Mouse (Mus musculus) CH12.LX (cell line): ENCODE measurements around the gene Gm37240. TPM values are rescaled to one million over a fixed set of nuclear protein-coding genes. Genes with fewer than 3 reads are reported as not detected.

Experiments
- DNase-seq: peaks from one replicate; pipeline ENCODE4 v3.0.0-alpha.2; 2013; ENCODE audit errors: extremely low read depth
- H3K27ac ChIP-seq: 2 replicates; pipeline ENCODE4 v1.5.1; 2012; ENCODE audit warnings: low read depth, mild to moderate bottlenecking, control low read depth, moderate library complexity; ENCODE audit not compliant: insufficient read depth
- H3K27me3 ChIP-seq: replicated peaks from 2 replicates; pipeline ENCODE3; 2012; ENCODE audit warnings: inconsistent platforms
- H3K36me3 ChIP-seq, 2 experiments: replicated peaks in 1 of 2; 2 replicates each; pipeline versions ENCODE3 to v1.6.1; 2012; ENCODE audit warnings: inconsistent platforms in 1 of 2, low read length in 1 of 2, mild to moderate bottlenecking in 1 of 2, mixed read lengths in 1 of 2, moderate library complexity in 1 of 2; ENCODE audit not compliant: control insufficient read depth in 1 of 2, insufficient read depth in 1 of 2
- H3K4me1 ChIP-seq, 2 experiments: 2 replicates each; pipeline ENCODE4 v1.6.1; 2012; ENCODE audit warnings: inconsistent platforms in 1 of 2, moderate library complexity in 1 of 2; ENCODE audit not compliant: insufficient read depth in 2 of 2, control insufficient read depth in 1 of 2
- H3K4me2 ChIP-seq: 2 replicates; pipeline ENCODE4 v1.6.1; 2012; ENCODE audit warnings: low read depth, mild to moderate bottlenecking, control low read depth; ENCODE audit not compliant: poor library complexity, insufficient read depth, severe bottlenecking
- H3K4me3 ChIP-seq, 3 experiments: fragments of 150-350 bp in 1 of 3; sonication (generic) in 1 of 3; replicated peaks in 1 of 3; 2 replicates each; pipeline versions ENCODE3 to v1.5.1; 2011 to 2012; ENCODE audit warnings: low read depth in 2 of 3, low read length in 2 of 3, mild to moderate bottlenecking in 2 of 3, moderate library complexity in 2 of 3, control low read depth in 1 of 3, improper control_type of control experiment in 1 of 3, inconsistent platforms in 1 of 3, mixed read lengths in 1 of 3; ENCODE audit not compliant: poor library complexity in 1 of 3
- H3K79me2 ChIP-seq: replicated peaks from 2 replicates; pipeline ENCODE4 v1.6.1; 2012; ENCODE audit warnings: mild to moderate bottlenecking, moderate library complexity; ENCODE audit not compliant: control insufficient read depth, poor library complexity, insufficient read depth, severe bottlenecking; ENCODE audit errors: extremely low read depth
- H3K9ac ChIP-seq: 2 replicates; pipeline ENCODE4 v1.6.1; 2012; ENCODE audit warnings: low read depth, mild to moderate bottlenecking, control low read depth, moderate library complexity; ENCODE audit not compliant: insufficient read depth
- H3K9me3 ChIP-seq: replicated peaks from 2 replicates; pipeline ENCODE3; 2012; ENCODE audit warnings: low read length, inconsistent platforms, mixed read lengths
- BHLHE40 ChIP-seq: IDR thresholded peaks from 2 replicates; pipeline ENCODE4 v1.6.1; 2011; ENCODE audit warnings: mild to moderate bottlenecking, low read depth, low read length, improper control_type of control experiment
- ELF1 ChIP-seq: IDR thresholded peaks from 2 replicates; pipeline ENCODE4 v1.6.1; 2014; ENCODE audit warnings: low read depth, mild to moderate bottlenecking, inconsistent platforms, low read length, improper control_type of control experiment
- HCFC1 ChIP-seq: IDR thresholded peaks from 2 replicates; pipeline ENCODE4 v1.6.1; 2012; ENCODE audit warnings: low read depth, mild to moderate bottlenecking, inconsistent platforms, low read length, improper control_type of control experiment
- IRF4 ChIP-seq: IDR thresholded peaks from 2 replicates; pipeline ENCODE4 v1.6.1; 2014; ENCODE audit warnings: low read depth, mild to moderate bottlenecking, inconsistent platforms, low read length, improper control_type of control experiment
- JUN ChIP-seq: IDR thresholded peaks from 2 replicates; pipeline ENCODE4 v1.6.1; 2011; ENCODE audit warnings: low read depth, mild to moderate bottlenecking, low read length, improper control_type of control experiment, moderate library complexity; ENCODE audit not compliant: insufficient read depth
- MAFK ChIP-seq: IDR thresholded peaks from 2 replicates; pipeline ENCODE4 v1.6.1; 2011; ENCODE audit warnings: low read length, improper control_type of control experiment; ENCODE audit not compliant: insufficient replicate concordance
- MEF2A ChIP-seq: IDR thresholded peaks from 2 replicates; pipeline ENCODE4 v1.6.1; 2014; ENCODE audit warnings: low read depth, mild to moderate bottlenecking, inconsistent platforms, low read length, improper control_type of control experiment, borderline replicate concordance
- MYC ChIP-seq: IDR thresholded peaks from 2 replicates; pipeline ENCODE4 v1.6.1; 2011; ENCODE audit warnings: low read depth, mild to moderate bottlenecking, improper control_type of control experiment, low read length
- NELFE ChIP-seq: IDR thresholded peaks from 2 replicates; pipeline ENCODE4 v1.6.1; 2011; ENCODE audit warnings: low read depth, low read length, improper control_type of control experiment
- NRF1 ChIP-seq: IDR thresholded peaks from 2 replicates; pipeline ENCODE4 v1.6.1; 2014; ENCODE audit warnings: low read depth, mild to moderate bottlenecking, inconsistent platforms, low read length, improper control_type of control experiment, moderate library complexity
- POLR2AphosphoS2 ChIP-seq: IDR thresholded peaks from 2 replicates; pipeline ENCODE4 v1.6.1; 2011; ENCODE audit warnings: low read depth, low read length, improper control_type of control experiment
- TCF12 ChIP-seq: IDR thresholded peaks from 2 replicates; pipeline ENCODE4 v1.6.1; 2014; ENCODE audit warnings: low read depth, mild to moderate bottlenecking, inconsistent platforms, low read length, improper control_type of control experiment
- USF1 ChIP-seq: IDR thresholded peaks from 2 replicates; pipeline ENCODE4 v1.6.1; 2014; ENCODE audit warnings: low read depth, mild to moderate bottlenecking, inconsistent platforms, low read length, improper control_type of control experiment
- ZC3H11A ChIP-seq: IDR thresholded peaks from 2 replicates; pipeline ENCODE4 v1.6.1; 2012; ENCODE audit warnings: low read depth, mild to moderate bottlenecking, inconsistent platforms, low read length, improper control_type of control experiment
- dilution Hi-C: fragments of 300-500 bp; cut with MboI; formaldehyde crosslinking; loops from 2 replicates; pipeline ENCODE4 v1.14.3; 2020; ENCODE audit warnings: low sequenced_read_pairs; ENCODE audit not compliant: extremely low pct_unique_long_range_greater_than_20kb, extremely low pct_ligation_motif_present
- in situ Hi-C: fragments of 300-500 bp; cut with MboI; formaldehyde crosslinking; loops from 3 replicates; pipeline ENCODE4 v1.14.3; 2019; ENCODE audit warnings: low sequenced_read_pairs, low pct_ligation_motif_present, low pct_unique_long_range_greater_than_20kb, mixed read lengths
- polyA plus RNA-seq: library from polyadenylated mRNA; unstranded; fragments of >175 nt; gene quantifications from 2 replicates; pipeline ENCODE4 v1.2.1, GENCODE M21; 2012; ENCODE audit warnings: low read depth; ENCODE audit not compliant: insufficient read length
- total RNA-seq, 2 experiments: library from RNA; depleted of rRNA; stranded (reverse); fragments of 300-350 nt in 1 of 2; fragments of >200 nt in 1 of 2; gene quantifications; 2 replicates each; pipeline ENCODE4 v1.2.3; 2012 to 2014

The Gm37240 gene
- total and polyA plus RNA-seq, 3 experiments: 0.08 to 0.19 (median 0.14) TPM

- peaks cover 9 to 12% of the 10 kb centered on the region in 2 experiments for H3K4me1 ChIP-seq
- dilution Hi-C loops: no loop called here
Measured at GRCm38 (mm10) chr3:85124410-85124809, 762.9 kb downstream of the Gm37240 start.

GRCm38 (mm10) chr3:85117702-85118101 is 769.6 kb downstream of the Gm37240 start:
- no peak overlapping the region for H3K9ac ChIP-seq
- H3K4me3 ChIP-seq: no peak overlapping the region
- H3K27ac ChIP-seq: no peak overlapping the region
- dilution Hi-C loops: no loop called here
- H3K9me3 ChIP-seq: no peaks in the 10 kb centered on the region
- H3K27me3 ChIP-seq: no peaks in the 10 kb centered on the region
- H3K79me2 ChIP-seq: no peaks in the 10 kb centered on the region
- in situ Hi-C loops: no loop called here
- 0 out of 4 replicates have a peak, but pooled peaks cover 0 to 2% of the 10 kb centered on the region in 2 experiments for H3K4me1 ChIP-seq
- H3K4me2 ChIP-seq: no peak overlapping the region
- no peaks in the 10 kb centered on the region for H3K36me3 ChIP-seq
- no peak for TF ChIP-seq MEF2A
- TF ChIP-seq MYC: no peak
- TF ChIP-seq HCFC1: no peak
- TF ChIP-seq NRF1: no peak
- TF ChIP-seq MAFK: no peak
- TF ChIP-seq JUN: no peak
- no peak for TF ChIP-seq ZC3H11A
- no peak for TF ChIP-seq POLR2AphosphoS2
- TF ChIP-seq ELF1: no peak
- no peak for TF ChIP-seq IRF4
- no peak for TF ChIP-seq BHLHE40
- TF ChIP-seq NELFE: no peak
- no peak for DNase-seq

More at GRCm38 (mm10) chr3:85124410-85124809, 762.9 kb downstream of the Gm37240 start:
- no peaks in the 10 kb centered on the region for H3K9me3 ChIP-seq
- H3K9ac ChIP-seq: no peak overlapping the region
- no peaks in the 10 kb centered on the region for H3K36me3 ChIP-seq
- H3K79me2 ChIP-seq: no peaks in the 10 kb centered on the region
- no peak overlapping the region for H3K27ac ChIP-seq
- DNase-seq: no peak
- in situ Hi-C loops: no loop called here
- no peak for TF ChIP-seq USF1
- no peak overlapping the region for H3K4me2 ChIP-seq
- no peak overlapping the region for H3K4me3 ChIP-seq
- no peaks in the 10 kb centered on the region for H3K27me3 ChIP-seq

GRCm38 (mm10) chr3:85117014-85117413 is 770.3 kb downstream of the Gm37240 start:
- H3K36me3 ChIP-seq: no peaks in the 10 kb centered on the region
- no peaks in the 10 kb centered on the region for H3K27me3 ChIP-seq
- no peak overlapping the region for H3K9ac ChIP-seq
- no peak for TF ChIP-seq TCF12
- TF ChIP-seq, all 38 proteins: peak for 0
- 0 out of 4 replicates have a peak, but pooled peaks cover 2 to 3% of the 10 kb centered on the region in 2 experiments for H3K4me1 ChIP-seq
- H3K27ac ChIP-seq: no peak overlapping the region
- H3K79me2 ChIP-seq: no peaks in the 10 kb centered on the region
- dilution Hi-C loops: no loop called here
- in situ Hi-C loops: no loop called here
- H3K4me2 ChIP-seq: no peak overlapping the region
- no peak for DNase-seq
- no peak overlapping the region for H3K4me3 ChIP-seq
- H3K9me3 ChIP-seq: no peaks in the 10 kb centered on the region
